Mouse (Mus musculus) retina, adult 2 months (tissue): Measurements from ENCODE around the gene Tfap2b.

Experiments used
- DNase-seq: peaks from one replicate; pipeline ENCODE4 v3.0.0-alpha.2; 2012; ENCODE audit warnings: low read depth, low spot score

The Tfap2b gene

GRCm38 (mm10) chr1:19232743-19233142, 24.0 kb downstream of the Tfap2b start:
- DNase-seq: no peak

- no peak for DNase-seq
Observed at GRCm38 (mm10) chr1:19233857-19234256, 25.1 kb downstream of the Tfap2b start.

- DNase-seq: no peak
Observed at GRCm38 (mm10) chr1:19234432-19235205, 25.9 kb downstream of the Tfap2b start.

- DNase-seq: no peak
Observed at GRCm38 (mm10) chr1:19236051-19236450, 27.3 kb downstream of the Tfap2b start.

GRCm38 (mm10) chr1:19236591-19236990, 27.9 kb downstream of the Tfap2b start:
- DNase-seq: no peak

GRCm38 (mm10) chr1:19237061-19237460, 28.3 kb downstream of the Tfap2b start:
- DNase-seq: no peak

- no peak for DNase-seq
Observed at GRCm38 (mm10) chr1:19237721-19238410, 29.2 kb downstream of the Tfap2b start.

- DNase-seq: no peak
Observed at GRCm38 (mm10) chr1:19240054-19240453, 31.3 kb downstream of the Tfap2b start.

- DNase-seq: no peak
Observed at GRCm38 (mm10) chr1:19241316-19241715, 32.6 kb downstream of the Tfap2b start.

- no peak for DNase-seq
Observed at GRCm38 (mm10) chr1:19242021-19242420, 33.3 kb downstream of the Tfap2b start.

GRCm38 (mm10) chr1:19245032-19245431, 36.3 kb downstream of the Tfap2b start:
- DNase-seq: no peak

- no peak for DNase-seq
Observed at GRCm38 (mm10) chr1:19251286-19251685, 42.6 kb downstream of the Tfap2b start.

- DNase-seq: no peak
Observed at GRCm38 (mm10) chr1:19269596-19269995, 60.9 kb downstream of the Tfap2b start.
